Mouse (Mus musculus) heart, adult 2 months (tissue): ENCODE measurements around the gene Pdhb. TPM values are rescaled to one million over a fixed set of nuclear protein-coding genes. Genes with fewer than 3 reads are reported as not detected.

Experiments
- DNase-seq, 2 experiments: peaks; one replicate each; pipeline ENCODE4 v3.0.0; 2021
- H3K27ac ChIP-seq: fragments of 200-600 bp; 2 replicates; pipeline ENCODE4 v1.8.1; 2022
- H3K27me3 ChIP-seq: fragments of 200-500 bp; 2 replicates; pipeline ENCODE4 v1.6.1; 2012; ENCODE audit warnings: mild to moderate bottlenecking, low read length, inconsistent platforms, mixed read lengths; ENCODE audit not compliant: control insufficient read depth, insufficient read depth
- H3K36me3 ChIP-seq: fragments of 200-500 bp; 2 replicates; pipeline ENCODE4 v1.6.1; 2012; ENCODE audit warnings: low read length, inconsistent platforms; ENCODE audit not compliant: control insufficient read depth, insufficient read depth
- H3K4me1 ChIP-seq: fragments of 200-500 bp; 2 replicates; pipeline ENCODE4 v1.6.1; 2011; ENCODE audit warnings: low read length; ENCODE audit not compliant: control insufficient read depth, insufficient read depth
- H3K4me3 ChIP-seq: fragments of 200-600 bp; 2 replicates; pipeline ENCODE4 v1.8.1; 2022
- H3K79me2 ChIP-seq: fragments of 200-500 bp; replicated peaks from 2 replicates; pipeline ENCODE4 v1.6.1; 2012; ENCODE audit warnings: mild to moderate bottlenecking, inconsistent platforms, low read length, moderate library complexity, mixed read lengths; ENCODE audit not compliant: control insufficient read depth, insufficient read depth
- H3K9ac ChIP-seq: fragments of 200-500 bp; 2 replicates; pipeline ENCODE4 v1.6.1; 2012; ENCODE audit warnings: low read depth, mild to moderate bottlenecking, control low read depth, inconsistent platforms, low read length, mixed read lengths
- CTCF ChIP-seq: fragments of 200-600 bp; IDR thresholded peaks from 2 replicates; pipeline ENCODE4 v1.8.1; 2022; ENCODE audit warnings: antibody characterized with exemption, mild to moderate bottlenecking, moderate library complexity
- EP300 ChIP-seq: fragments of 200-500 bp; IDR thresholded peaks from 2 replicates; pipeline ENCODE4 v1.6.1; 2011; ENCODE audit warnings: low read depth, low read length, control low read depth; ENCODE audit not compliant: insufficient read depth
- POLR2A ChIP-seq: fragments of 200-500 bp; IDR thresholded peaks from 2 replicates; pipeline ENCODE4 v1.6.1; 2011; ENCODE audit warnings: mild to moderate bottlenecking, low read depth, low read length, control low read depth; ENCODE audit not compliant: insufficient read depth
- WGBS: fragments of 180-500 bp; shearing (Covaris S2); methylation state at CpG from one replicate; pipeline ENCODE4 v1.1.7; 2018; 5-methylcytosine and 5-hydroxymethylcytosine counted together
- intact Hi-C: fragments of 180-260 bp; cut with DNase I; formaldehyde crosslinking; loops from one replicate; pipeline ENCODE4 v1.15.1; 2025
- polyA plus RNA-seq: library from polyadenylated mRNA; depleted of rRNA; stranded (reverse); fragments of >200 nt; gene quantifications from 2 replicates; pipeline ENCODE4 v1.2.3, GENCODE M21; 2012
- total RNA-seq, 2 experiments: library from RNA; stranded (reverse); gene quantifications; 2 replicates each; pipeline ENCODE4 v1.2.3; 2021

The Pdhb gene
- total and polyA plus RNA-seq, 3 experiments = 324 to 825 (median 722) TPM

- TF ChIP-seq POLR2A = no peak
- no peak for TF ChIP-seq CTCF
- TF ChIP-seq EP300 = no peak
- no peaks in the 10 kb centered on the region for H3K27me3 ChIP-seq
- H3K27ac ChIP-seq = no peak overlapping the region
- no peaks in the 10 kb centered on the region for H3K36me3 ChIP-seq
- 80% methylated on average over 3 of the region's 3 CpGs for WGBS
- no peak for DNase-seq
- H3K9ac ChIP-seq = no peak overlapping the region
- no peaks in the 10 kb centered on the region for H3K4me1 ChIP-seq
- intact Hi-C loops = no loop called here
- H3K4me3 ChIP-seq = no peak overlapping the region
- H3K79me2 ChIP-seq = no peaks in the 10 kb centered on the region
Observed at GRCm38 (mm10) chr14:8154072-8154471, 18.8 kb downstream of the Pdhb start.

- Histone ChIP-seq H3K4me1 (no peaks in the 10 kb centered on the region), H3K27me3 (no peaks in the 10 kb centered on the region), H3K36me3 (no peaks in the 10 kb centered on the region), H3K9ac (no peak overlapping the region), H3K79me2 (no peaks in the 10 kb centered on the region), H3K27ac (no peak overlapping the region), H3K4me3 (no peak overlapping the region)
- 95% methylated on average over 5 of the region's 5 CpGs for WGBS
- DNase-seq = no peak
- intact Hi-C loops = no loop called here
- TF ChIP-seq CTCF = no peak
- no peak for TF ChIP-seq POLR2A
- TF ChIP-seq EP300 = no peak
Observed at GRCm38 (mm10) chr14:8151757-8152156, 21.1 kb downstream of the Pdhb start.

GRCm38 (mm10) chr14:8148842-8149241, 24.0 kb downstream of the Pdhb start:
- 86% methylated on average over 8 of the region's 8 CpGs for WGBS
- intact Hi-C loops = no loop called here
- Histone ChIP-seq H3K4me3 (no peak overlapping the region), H3K27ac (no peak overlapping the region), H3K9ac (no peak overlapping the region), H3K36me3 (no peaks in the 10 kb centered on the region), H3K79me2 (no peaks in the 10 kb centered on the region), H3K27me3 (no peaks in the 10 kb centered on the region), H3K4me1 (no peaks in the 10 kb centered on the region)
- TF ChIP-seq EP300 = no peak
- TF ChIP-seq POLR2A = no peak
- TF ChIP-seq CTCF = no peak
- DNase-seq = no peak

- no peak for DNase-seq
- H3K4me1 ChIP-seq = no peaks in the 10 kb centered on the region
- no peaks in the 10 kb centered on the region for H3K79me2 ChIP-seq
- 86% methylated on average over 11 of the region's 11 CpGs for WGBS
- no peak overlapping the region for H3K4me3 ChIP-seq
- no peak overlapping the region for H3K27ac ChIP-seq
- no peaks in the 10 kb centered on the region for H3K36me3 ChIP-seq
- TF ChIP-seq POLR2A (no peak), EP300 (no peak), CTCF (no peak)
- intact Hi-C loops = no loop called here
- H3K27me3 ChIP-seq = no peaks in the 10 kb centered on the region
- H3K9ac ChIP-seq = no peak overlapping the region
Observed at GRCm38 (mm10) chr14:8146611-8147223, 26.1 kb downstream of the Pdhb start.

GRCm38 (mm10) chr14:8145594-8146558, 26.9 kb downstream of the Pdhb start:
- no peaks in the 10 kb centered on the region for H3K27me3 ChIP-seq
- intact Hi-C loops = no loop called here
- H3K27ac ChIP-seq = peak overlapping the region; percentile 38; the same call in 1 of the 2 replicates
- no peaks in the 10 kb centered on the region for H3K36me3 ChIP-seq
- H3K9ac ChIP-seq = no peak overlapping the region
- no peaks in the 10 kb centered on the region for H3K79me2 ChIP-seq
- no peaks in the 10 kb centered on the region for H3K4me1 ChIP-seq
- TF ChIP-seq POLR2A (no peak), CTCF (no peak), EP300 (no peak)
- no peak for DNase-seq
- no peak overlapping the region for H3K4me3 ChIP-seq
- WGBS = 72% methylated on average over 13 of the region's 13 CpGs

GRCm38 (mm10) chr14:8141131-8141530, 31.7 kb downstream of the Pdhb start:
- intact Hi-C loops = no loop called here

More at GRCm38 (mm10) chr14:8141131-8141530, 31.7 kb downstream of the Pdhb start:
- DNase-seq = no peak
- no peaks in the 10 kb centered on the region for H3K4me1 ChIP-seq
- no peaks in the 10 kb centered on the region for H3K79me2 ChIP-seq
- H3K4me3 ChIP-seq = no peak overlapping the region
- H3K36me3 ChIP-seq = no peaks in the 10 kb centered on the region
- no peak overlapping the region for H3K27ac ChIP-seq
- H3K27me3 ChIP-seq = no peaks in the 10 kb centered on the region
- TF ChIP-seq EP300 = no peak
- TF ChIP-seq POLR2A = no peak
- TF ChIP-seq CTCF = no peak
- H3K9ac ChIP-seq = no peak overlapping the region
- 88% methylated on average over 2 of the region's 2 CpGs for WGBS
